Mouse (Mus musculus) liver, adult 2 months (tissue): ENCODE data around the gene Nfkbia. TPM values are rescaled to one million over a fixed set of nuclear protein-coding genes. Genes with fewer than 3 reads are reported as not detected.

Experiments used
- DNase-seq: peaks from one replicate; pipeline ENCODE4 v3.0.0-alpha.2; 2011; ENCODE audit warnings: low read depth, low spot score; ENCODE audit errors: extremely low read depth
- H3K27ac ChIP-seq: fragments of 200-500 bp; replicated peaks from 2 replicates; pipeline ENCODE4 v1.5.1; 2012; ENCODE audit warnings: low read depth, mild to moderate bottlenecking, control low read depth, inconsistent platforms, low read length; ENCODE audit not compliant: insufficient read depth
- H3K27me3 ChIP-seq: fragments of 200-500 bp; 2 replicates; pipeline ENCODE4 v1.6.1; 2012; ENCODE audit warnings: mild to moderate bottlenecking, moderate library complexity, low read length, inconsistent platforms; ENCODE audit not compliant: control insufficient read depth, insufficient read depth
- H3K36me3 ChIP-seq: fragments of 200-500 bp; 2 replicates; pipeline ENCODE4 v1.6.1; 2012; ENCODE audit warnings: low read length, inconsistent platforms; ENCODE audit not compliant: control insufficient read depth, insufficient read depth
- H3K4me1 ChIP-seq: fragments of 200-500 bp; 2 replicates; pipeline ENCODE4 v1.6.1; 2011; ENCODE audit warnings: low read length; ENCODE audit not compliant: control insufficient read depth, insufficient read depth
- H3K4me3 ChIP-seq: fragments of 200-500 bp; 2 replicates; pipeline ENCODE4 v1.5.1; 2011; ENCODE audit warnings: low read depth, mild to moderate bottlenecking, control low read depth, low read length, moderate library complexity; ENCODE audit not compliant: insufficient read depth
- H3K79me2 ChIP-seq: fragments of 200-500 bp; 2 replicates; pipeline ENCODE4 v1.6.1; 2012; ENCODE audit warnings: inconsistent platforms, mild to moderate bottlenecking, low read length, moderate library complexity; ENCODE audit not compliant: control insufficient read depth, insufficient read depth
- H3K9ac ChIP-seq: fragments of 200-500 bp; 2 replicates; pipeline ENCODE4 v1.6.1; 2012; ENCODE audit warnings: low read depth, mild to moderate bottlenecking, control low read depth, inconsistent platforms, low read length
- CTCF ChIP-seq: fragments of 200-500 bp; IDR thresholded peaks from 2 replicates; pipeline ENCODE4 v1.5.1; 2011; ENCODE audit warnings: low read depth, low read length, control low read depth
- POLR2A ChIP-seq: fragments of 200-500 bp; IDR thresholded peaks from 2 replicates; pipeline ENCODE4 v1.6.1; 2011; ENCODE audit warnings: low read length, control low read depth; ENCODE audit not compliant: insufficient read depth; ENCODE audit errors: extremely low read depth
- WGBS: fragments of 180-500 bp; shearing (Covaris S2); methylation state at CpG from one replicate; pipeline ENCODE4 v1.1.7; 2018; 5-methylcytosine and 5-hydroxymethylcytosine counted together
- polyA plus RNA-seq: library from polyadenylated mRNA; depleted of rRNA; stranded (reverse); fragments of >200 nt; gene quantifications from 2 replicates; pipeline ENCODE4 v1.2.3, GENCODE M21; 2012; rRNA removed
- total RNA-seq: library from RNA; depleted of rRNA; stranded (reverse); fragments of >200 nt; gene quantifications from 2 replicates; pipeline ENCODE4 v1.2.3, GENCODE M21; 2014; rRNA removed

Nfkbia gene
- 85.6 and 110 TPM in 2 replicates for total RNA-seq
- polyA plus RNA-seq: 75.3 and 76.4 TPM in 2 replicates

DNA sequence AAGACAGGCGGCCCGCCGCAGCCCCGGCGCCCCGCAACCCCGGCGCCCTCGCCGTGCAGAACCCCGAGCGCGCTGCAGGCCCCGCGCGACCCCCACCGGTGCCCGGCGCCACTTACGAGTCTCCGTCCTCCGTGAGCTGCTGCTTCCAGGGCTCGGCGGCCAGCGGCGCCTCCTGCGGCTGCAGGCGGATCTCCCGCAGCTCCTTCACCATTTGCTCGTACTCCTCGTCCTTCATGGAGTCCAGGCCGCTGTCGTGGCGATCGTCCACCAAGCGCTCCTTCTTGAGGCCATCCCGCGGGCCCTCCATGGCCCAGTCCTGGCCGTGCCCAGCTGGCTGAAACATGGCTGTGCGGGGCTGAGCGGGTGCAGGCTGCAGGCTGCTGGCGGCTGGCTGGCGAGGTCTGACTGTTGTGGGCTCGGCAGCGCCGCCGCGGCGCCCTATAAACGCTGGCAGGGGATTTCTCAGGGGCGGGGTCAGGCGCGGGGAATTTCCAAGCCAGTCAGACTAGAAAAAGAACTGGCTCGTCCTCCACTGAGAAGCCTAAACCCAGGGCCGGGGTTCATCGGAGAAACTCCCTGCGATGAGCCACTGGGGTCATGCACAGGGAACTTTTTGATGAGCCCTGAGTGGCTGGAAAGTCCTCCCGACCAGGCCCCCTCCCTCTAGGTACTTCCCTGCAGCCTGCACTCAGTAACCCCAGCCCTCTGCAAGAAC, at the start of gene Nfkbia:
Nfkbia (minus strand) TSS at position 464 of the 715 bp plus-strand sequence.
- H3K9ac ChIP-seq: peak within 1 kb of the TSS; percentile 92
- peak; percentile 91 for DNase-seq
- peaks cover 35% of the 10 kb centered on the region for H3K36me3 ChIP-seq
- WGBS: under 1% methylated on average over 57 of the region's 58 CpGs
- H3K4me1 ChIP-seq: peaks cover 27% of the 10 kb centered on the region
- peak within 1 kb of the TSS; percentile 80 for H3K4me3 ChIP-seq
- H3K79me2 ChIP-seq: peaks cover 8% of the 10 kb centered on the region; the same call in 1 of the 2 replicates
- no peaks in the 10 kb centered on the region for H3K27me3 ChIP-seq
- TF ChIP-seq POLR2A (peak; percentile 97), CTCF (no peak)
- H3K27ac ChIP-seq: peak within 1 kb of the TSS; percentile 96

DNA sequence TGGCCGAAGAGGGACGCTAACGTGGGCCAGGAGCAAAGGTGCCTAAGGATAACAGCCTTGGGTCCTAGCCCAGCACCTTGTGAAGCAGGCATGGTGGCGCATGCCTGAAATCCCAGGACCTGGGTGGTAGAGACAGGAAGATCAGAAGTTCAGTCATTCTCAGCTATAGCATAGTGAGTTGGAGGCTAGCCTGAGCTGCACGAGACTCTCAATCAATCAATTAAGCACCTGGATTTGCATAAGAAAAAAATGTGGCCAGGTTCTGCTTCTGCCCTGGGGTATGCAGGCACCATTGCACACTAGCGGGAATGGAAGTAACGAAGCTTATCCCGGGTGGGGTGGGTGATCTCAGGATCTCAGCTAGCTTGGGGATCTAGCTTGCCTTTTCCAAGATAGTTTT, 46.7 kb upstream of the Nfkbia start:
- H3K79me2 ChIP-seq: no peaks in the 10 kb centered on the region
- TF ChIP-seq CTCF (no peak), POLR2A (no peak)
- no peak overlapping the region for H3K9ac ChIP-seq
- no peak overlapping the region for H3K4me3 ChIP-seq
- H3K27me3 ChIP-seq: peaks cover 4% of the 10 kb centered on the region; the same call in 1 of the 2 replicates
- WGBS: 68% methylated on average over 8 of the region's 8 CpGs
- DNase-seq: no peak
- H3K36me3 ChIP-seq: no peaks in the 10 kb centered on the region
- H3K4me1 ChIP-seq: no peaks in the 10 kb centered on the region
- no peak overlapping the region for H3K27ac ChIP-seq

DNA sequence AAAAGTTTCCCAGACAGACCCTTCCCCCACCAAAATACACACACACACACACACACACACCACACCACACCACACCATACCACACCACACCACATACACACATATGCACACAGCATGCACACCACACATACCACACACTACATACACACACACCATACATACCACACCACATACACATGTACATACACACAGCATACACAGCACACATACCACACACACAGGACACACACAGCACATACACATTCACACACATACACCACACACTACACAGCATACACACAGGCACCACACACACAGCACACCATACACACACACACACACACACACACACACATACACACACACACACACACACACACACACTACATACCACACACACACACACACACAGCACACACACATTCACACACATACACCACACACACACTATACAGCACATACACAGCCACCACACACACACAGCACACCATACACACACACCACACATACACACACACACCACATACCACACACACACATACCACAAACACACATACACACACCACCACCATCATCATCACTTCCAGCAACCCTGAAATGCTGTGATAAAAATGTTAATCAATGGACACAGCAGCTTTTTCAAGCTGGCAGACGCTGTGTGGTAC, 46.0 kb upstream of the Nfkbia start:
- WGBS: 83% methylated on average over 1 of the region's 1 CpGs
- H3K4me3 ChIP-seq: no peak overlapping the region

DNA sequence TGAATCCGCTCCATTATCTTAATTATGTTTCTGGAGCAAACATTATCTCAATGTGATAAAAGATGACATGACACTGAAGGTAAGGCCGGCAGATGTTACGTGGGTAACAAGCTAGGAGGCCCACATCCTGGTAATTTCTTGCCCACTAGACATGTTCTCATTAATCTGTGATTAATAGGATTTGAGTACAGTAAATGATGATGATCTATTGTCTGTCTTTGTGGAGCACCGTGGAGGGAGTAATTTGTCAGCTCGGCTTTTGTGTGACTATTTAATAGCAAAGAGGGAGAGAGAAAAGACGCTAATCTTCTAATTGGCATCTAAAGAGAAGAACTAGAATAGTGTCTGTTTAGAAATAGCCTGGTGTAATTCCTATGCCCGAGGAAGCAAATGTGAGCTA, 45.3 kb upstream of the Nfkbia start:
- 73% methylated on average over 7 of the region's 7 CpGs for WGBS
- no peak overlapping the region for H3K4me3 ChIP-seq
- no peak overlapping the region for H3K9ac ChIP-seq
- no peak for DNase-seq
- no peaks in the 10 kb centered on the region for H3K36me3 ChIP-seq
- no peaks in the 10 kb centered on the region for H3K4me1 ChIP-seq
- no peak for TF ChIP-seq POLR2A
- TF ChIP-seq CTCF: no peak
- H3K27ac ChIP-seq: no peak overlapping the region
- no peaks in the 10 kb centered on the region for H3K79me2 ChIP-seq
- H3K27me3 ChIP-seq: peaks cover 4% of the 10 kb centered on the region; the same call in 1 of the 2 replicates

More for the DNA sequence above, 46.0 kb upstream of the Nfkbia start:
- H3K27ac ChIP-seq: no peak overlapping the region
- no peak for TF ChIP-seq CTCF
- TF ChIP-seq POLR2A: no peak
- no peak overlapping the region for H3K9ac ChIP-seq
- no peaks in the 10 kb centered on the region for H3K36me3 ChIP-seq
- peaks cover 4% of the 10 kb centered on the region; the same call in 1 of the 2 replicates for H3K27me3 ChIP-seq
- no peaks in the 10 kb centered on the region for H3K4me1 ChIP-seq
- DNase-seq: peak; percentile 0
- no peaks in the 10 kb centered on the region for H3K79me2 ChIP-seq

DNA sequence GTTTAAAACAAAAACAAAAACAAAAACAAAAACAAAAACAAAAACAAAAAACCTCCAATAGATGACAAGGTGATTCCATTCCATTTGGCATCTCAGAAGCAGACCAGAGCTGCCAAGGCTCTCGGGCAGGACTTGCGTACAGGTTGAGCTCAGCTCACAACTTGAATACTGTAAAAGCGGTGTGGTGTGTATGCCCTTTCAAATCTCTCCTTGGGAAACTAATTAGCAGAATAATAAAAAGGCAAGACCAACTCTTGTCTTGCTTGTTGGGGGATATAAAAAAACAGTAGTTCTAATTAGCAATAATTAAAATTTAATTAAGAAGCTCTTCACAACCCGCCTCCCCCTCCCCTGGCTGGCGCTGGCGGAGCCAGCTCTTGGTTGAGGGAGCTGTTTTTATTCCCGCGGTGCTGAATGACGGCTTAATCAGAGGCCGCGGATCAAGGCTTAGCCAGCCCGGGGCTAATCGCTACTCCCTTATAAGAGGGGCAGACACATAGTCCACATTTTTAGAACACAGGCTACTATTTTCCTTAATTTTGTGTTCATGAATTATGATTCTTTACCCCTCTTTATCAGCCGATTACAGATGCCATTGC, 44.2 kb upstream of the Nfkbia start:
- H3K9ac ChIP-seq: no peak overlapping the region
- H3K27ac ChIP-seq: no peak overlapping the region
- WGBS: 14% methylated on average over 14 of the region's 14 CpGs
- no peaks in the 10 kb centered on the region for H3K4me1 ChIP-seq
- DNase-seq: no peak
- H3K27me3 ChIP-seq: peaks cover 4% of the 10 kb centered on the region; the same call in 1 of the 2 replicates
- no peak for TF ChIP-seq POLR2A
- TF ChIP-seq CTCF: no peak
- H3K4me3 ChIP-seq: no peak overlapping the region
- H3K36me3 ChIP-seq: no peaks in the 10 kb centered on the region
- no peaks in the 10 kb centered on the region for H3K79me2 ChIP-seq
